Mouse (Mus musculus) CD4-positive, CD25-positive, alpha-beta regulatory T cell, adult 4 months (primary cell): ENCODE data around the gene Olfr1339. TPM values are rescaled to one million over a fixed set of nuclear protein-coding genes. Genes with fewer than 3 reads are reported as not detected.

Source experiments
- ATAC-seq: one replicate; pipeline ENCODE4 v1.8.0; 2017
- polyA plus RNA-seq, 2 experiments: library from polyadenylated mRNA; unstranded; fragments of 100-300 nt; shearing (Covaris generic); gene quantifications; one replicate each; pipeline ENCODE4 v1.2.1; 2017

The Olfr1339 gene
- not detected for polyA plus RNA-seq

- ATAC-seq: no peak
Measured at GRCm38 (mm10) chr4:118731875-118732274, at the start of gene Olfr1339. Gene Olfr1339, plus strand, starts transcription at chr4:118732175.

GRCm38 (mm10) chr4:118687086-118687485, 44.9 kb upstream of the Olfr1339 start:
- ATAC-seq: no peak

- ATAC-seq: no peak
Measured at GRCm38 (mm10) chr4:118692412-118692973, 39.5 kb upstream of the Olfr1339 start, which contains the start of gene Olfr1342. Gene Olfr1342, minus strand, starts transcription at chr4:118692756.

- no peak for ATAC-seq
Measured at GRCm38 (mm10) chr4:118693812-118694211, 38.2 kb upstream of the Olfr1339 start.

GRCm38 (mm10) chr4:118703223-118703622, 28.8 kb upstream of the Olfr1339 start, which contains the start of gene Olfr1341:
Gene Olfr1341, plus strand, starts transcription at chr4:118703523.
- ATAC-seq: no peak

- ATAC-seq: no peak
Measured at GRCm38 (mm10) chr4:118708086-118708485, 23.9 kb upstream of the Olfr1339 start.

GRCm38 (mm10) chr4:118711656-118712055, 20.3 kb upstream of the Olfr1339 start:
- no peak for ATAC-seq

- ATAC-seq: no peak
Measured at GRCm38 (mm10) chr4:118719838-118720237, 12.1 kb upstream of the Olfr1339 start, which contains the start of gene Olfr1340. Gene Olfr1340, plus strand, starts transcription at chr4:118720138.

- ATAC-seq: no peak
Measured at GRCm38 (mm10) chr4:118721742-118722483, 10.1 kb upstream of the Olfr1339 start.

- no peak for ATAC-seq
Measured at GRCm38 (mm10) chr4:118739574-118739973, 7.6 kb downstream of the Olfr1339 start.

- no peak for ATAC-seq
Measured at GRCm38 (mm10) chr4:118740988-118741698, 9.2 kb downstream of the Olfr1339 start.

- ATAC-seq: no peak
Measured at GRCm38 (mm10) chr4:118741881-118742280, 9.9 kb downstream of the Olfr1339 start.

GRCm38 (mm10) chr4:118758637-118759036, 26.7 kb downstream of the Olfr1339 start, which contains the start of gene Olfr1338:
Gene Olfr1338, minus strand, starts transcription at chr4:118758737.
- ATAC-seq: no peak

GRCm38 (mm10) chr4:118782486-118782885, 50.5 kb downstream of the Olfr1339 start, which contains the start of gene Olfr1337:
Gene Olfr1337, minus strand, starts transcription at chr4:118782586.
- ATAC-seq: no peak

Other genes with a start within 250 kb of the Olfr1339 start
- under 1 TPM in 1 of 2 experiments, not detected in 1; 0.16 TPM for gene Tie1, start 242.1 kb upstream of the Olfr1339 start, polyA plus RNA-seq
- gene 2610528J11Rik, start 205.2 kb upstream of the Olfr1339 start, polyA plus RNA-seq: not detected
- not detected for gene Tmem125, start 188.1 kb upstream of the Olfr1339 start, polyA plus RNA-seq
- gene Cfap57, start 111.4 kb upstream of the Olfr1339 start, polyA plus RNA-seq: not detected
- gene Ebna1bp2, start 111.4 kb upstream of the Olfr1339 start, polyA plus RNA-seq: 100 to 1,000 TPM; 167 to 193 TPM
- gene Olfr62, start 73.2 kb upstream of the Olfr1339 start, polyA plus RNA-seq: not detected
- gene Olfr1342, start 39.4 kb upstream of the Olfr1339 start, polyA plus RNA-seq: under 1 TPM in 1 of 2 experiments, not detected in 1; 0.26 TPM
- under 1 TPM in 1 of 2 experiments, not detected in 1; 0.09 TPM for gene Olfr1341, start 28.7 kb upstream of the Olfr1339 start, polyA plus RNA-seq
- not detected for gene Olfr1340, start 12.0 kb upstream of the Olfr1339 start, polyA plus RNA-seq
- not detected for gene Olfr1338, start 26.6 kb downstream of the Olfr1339 start, polyA plus RNA-seq
- gene Olfr1337, start 50.4 kb downstream of the Olfr1339 start, polyA plus RNA-seq: not detected
- not detected for gene Olfr1335, start 77.8 kb downstream of the Olfr1339 start, polyA plus RNA-seq
- gene Olfr1333, start 104.1 kb downstream of the Olfr1339 start, polyA plus RNA-seq: not detected
- gene Olfr1331, start 132.5 kb downstream of the Olfr1339 start, polyA plus RNA-seq: not detected
- under 1 TPM in 1 of 2 experiments, not detected in 1; 0.20 TPM for gene Olfr1330, start 156.4 kb downstream of the Olfr1339 start, polyA plus RNA-seq
- not detected for gene Olfr1329, start 185.3 kb downstream of the Olfr1339 start, polyA plus RNA-seq
- gene Olfr1328, start 206.4 kb downstream of the Olfr1339 start, polyA plus RNA-seq: not detected
- gene Lao1, start 229.4 kb downstream of the Olfr1339 start, polyA plus RNA-seq: not detected